Mouse (Mus musculus): ENCODE data around the gene Clec4a1. TPM values are rescaled to one million over a fixed set of nuclear protein-coding genes. Genes with fewer than 3 reads are reported as not detected.

Clec4a1 gene
- total RNA-seq (2021) = 1 to 10 TPM in 1 of 2 experiments, under 1 TPM in 1; 0.52 to 1.0 TPM

DNA sequence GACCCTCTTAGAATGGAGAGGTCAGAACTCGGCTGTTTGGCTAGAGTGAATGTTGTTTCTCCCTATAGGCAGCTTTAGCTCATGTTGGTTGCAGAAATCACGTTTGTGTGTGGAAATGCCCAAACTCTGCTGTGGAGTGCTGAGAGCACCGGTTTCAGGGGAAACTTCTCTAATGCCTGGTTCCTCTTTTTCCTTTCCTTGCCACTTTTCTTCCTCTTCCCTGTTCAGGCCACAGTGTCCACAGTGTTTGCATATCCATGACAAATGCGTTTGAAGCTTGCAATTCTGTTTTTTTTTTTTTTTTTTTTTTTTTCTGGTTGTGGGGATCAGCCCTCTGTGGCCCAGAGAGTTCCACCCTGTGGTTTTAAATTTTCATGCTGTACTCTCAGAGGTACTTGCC, at the start of gene Clec4a1:
Gene Clec4a1, plus strand, starts transcription at position 398 of the 400 bp plus-strand sequence.
- DNase-seq = no peak

GRCm38 (mm10) chr6:122872800-122873199, 48.8 kb upstream of the Clec4a1 start:
- intact Hi-C loops (cut with DNase I) = loop anchor here (10.0 kb wide), 1 partner anchor 208 kb away; no protein-coding TSS in a partner anchor
- DNase-seq = no peak

More for the DNA sequence above, at the start of gene Clec4a1:
- intact Hi-C loops (cut with DNase I) = no loop called here

DNA sequence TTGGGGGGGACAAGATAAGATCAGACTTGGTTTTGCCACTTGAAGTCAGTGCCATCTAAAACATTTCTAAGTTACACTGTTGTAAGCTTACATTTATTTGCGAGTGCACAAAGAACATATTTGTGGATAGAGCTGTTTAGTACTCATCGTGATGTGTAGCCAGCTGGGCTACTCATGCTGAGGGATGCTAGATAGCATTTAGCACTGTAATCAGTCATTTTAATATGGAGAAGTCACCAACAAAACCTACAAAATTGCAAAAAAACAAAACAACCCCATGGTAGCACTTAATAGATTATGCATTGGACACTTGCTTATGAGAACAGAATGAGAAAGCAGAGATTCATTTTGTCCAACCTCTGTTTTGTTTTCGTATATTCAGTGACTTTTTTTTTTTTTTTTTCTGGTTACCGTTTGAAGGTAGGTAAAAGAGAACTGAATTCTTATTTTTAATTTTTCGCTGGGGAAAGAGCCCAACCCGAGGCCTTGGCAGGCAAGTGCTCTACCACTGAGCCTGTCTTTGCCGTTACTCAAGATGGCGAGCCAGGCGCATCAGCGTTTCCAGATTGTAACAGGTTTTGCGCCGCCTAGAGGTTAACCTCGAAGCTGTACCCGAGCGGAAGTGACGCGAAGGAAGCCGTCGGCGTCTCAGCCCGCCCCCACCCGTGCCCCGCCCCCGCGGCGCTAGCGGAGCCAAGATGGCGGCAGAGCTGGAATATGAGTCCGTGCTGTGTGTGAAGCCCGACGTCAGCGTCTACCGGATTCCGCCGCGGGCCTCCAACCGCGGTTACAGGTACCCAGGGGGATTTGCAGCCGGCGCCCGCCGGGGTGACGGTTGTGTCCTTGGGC, 47.6 kb upstream of the Clec4a1 start, which contains the start of gene Necap1:
Gene Necap1, plus strand, starts transcription at position 604 of the 849 bp plus-strand sequence.
- intact Hi-C loops (cut with DNase I) = loop anchor here (10.0 kb wide), 1 partner anchor 209 kb away; no protein-coding TSS in a partner anchor
- DNase-seq = peak; percentile 98

DNA sequence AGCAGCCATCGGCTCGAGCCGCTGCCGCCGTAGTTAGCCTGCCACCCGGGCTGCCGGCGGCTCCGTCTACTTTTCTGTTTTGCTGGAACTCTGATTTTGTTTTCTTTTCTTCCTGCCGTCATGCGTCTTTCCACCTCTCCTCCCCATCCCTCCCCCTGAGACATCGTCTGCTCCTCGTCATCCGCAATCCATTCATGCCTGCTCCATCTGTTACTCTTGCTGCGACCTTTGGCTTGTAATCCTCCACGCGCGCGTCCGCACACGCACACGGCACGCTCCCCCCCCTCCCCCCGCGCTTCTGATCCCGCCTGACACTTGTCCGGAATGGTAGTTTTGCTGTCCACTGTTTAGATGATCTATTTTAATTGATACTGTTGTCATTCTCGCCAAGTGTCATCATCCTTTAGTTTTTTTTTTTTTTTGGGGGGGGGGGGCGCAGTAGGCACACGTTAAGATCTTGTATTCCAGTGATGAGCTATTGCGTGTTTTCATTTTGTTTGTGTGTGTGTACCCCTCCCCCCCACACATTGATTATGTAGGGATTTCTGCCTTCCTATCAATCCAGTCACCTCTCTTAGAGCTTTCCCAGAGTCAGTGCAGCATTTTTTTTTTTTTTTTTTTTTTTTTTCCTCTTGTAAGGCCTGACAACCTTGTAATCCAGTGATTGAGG, 46.8 kb upstream of the Clec4a1 start:
- peak; percentile 61 for DNase-seq
- intact Hi-C loops (cut with DNase I) = loop anchor here (10.0 kb wide), 1 partner anchor 210 kb away; no protein-coding TSS in a partner anchor

- DNase-seq = no peak
- intact Hi-C loops (cut with DNase I) = loop anchor here (10.0 kb wide), 1 partner anchor 214 kb away; no protein-coding TSS in a partner anchor
Observed at GRCm38 (mm10) chr6:122879141-122879735, 42.4 kb upstream of the Clec4a1 start.

- intact Hi-C loops (cut with DNase I) = loop anchor here (10.0 kb wide), 2 partner anchors 215 to 1495 kb away; no protein-coding TSS in a partner anchor
- DNase-seq = no peak
Observed at GRCm38 (mm10) chr6:122879781-122880505, 41.7 kb upstream of the Clec4a1 start.

- intact Hi-C loops (cut with DNase I) = loop anchor here (10.0 kb wide), 1 partner anchor 1494 kb away; no protein-coding TSS in a partner anchor
Observed at GRCm38 (mm10) chr6:122881287-122881686, 40.4 kb upstream of the Clec4a1 start.

DNA sequence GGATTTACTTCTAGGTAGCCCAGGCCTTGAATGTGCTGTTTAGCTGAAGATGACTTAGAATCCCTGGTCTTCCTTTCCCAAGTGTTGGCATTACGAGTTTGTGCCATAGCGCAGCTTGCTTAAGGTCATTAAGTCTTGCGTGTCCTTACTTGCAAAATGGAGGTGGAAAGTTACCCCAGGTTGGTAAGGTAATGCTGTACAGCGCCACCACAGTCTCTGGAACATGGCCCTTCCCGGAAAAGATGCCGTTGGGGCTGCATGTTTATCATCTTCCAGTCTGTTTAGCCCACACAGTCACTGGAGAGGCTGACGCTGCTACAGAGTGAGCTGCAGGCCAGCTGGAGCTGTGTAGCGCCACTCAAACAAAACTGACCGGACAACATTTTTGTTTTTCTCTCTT, 38.0 kb upstream of the Clec4a1 start:
- no peak for DNase-seq
- intact Hi-C loops (cut with DNase I) = loop anchor here (10.0 kb wide), 1 partner anchor 1491 kb away; no protein-coding TSS in a partner anchor

More at GRCm38 (mm10) chr6:122881287-122881686, 40.4 kb upstream of the Clec4a1 start:
- no peak for DNase-seq

- intact Hi-C loops (cut with DNase I) = loop anchor here (10.0 kb wide), 1 partner anchor 1485 kb away; no protein-coding TSS in a partner anchor
- no peak for DNase-seq
Observed at GRCm38 (mm10) chr6:122889599-122889998, 32.0 kb upstream of the Clec4a1 start.

GRCm38 (mm10) chr6:122892442-122893049, 29.1 kb upstream of the Clec4a1 start:
- intact Hi-C loops (cut with DNase I) = loop anchor here (10.0 kb wide), 1 partner anchor 1362 kb away; no protein-coding TSS in a partner anchor

DNA sequence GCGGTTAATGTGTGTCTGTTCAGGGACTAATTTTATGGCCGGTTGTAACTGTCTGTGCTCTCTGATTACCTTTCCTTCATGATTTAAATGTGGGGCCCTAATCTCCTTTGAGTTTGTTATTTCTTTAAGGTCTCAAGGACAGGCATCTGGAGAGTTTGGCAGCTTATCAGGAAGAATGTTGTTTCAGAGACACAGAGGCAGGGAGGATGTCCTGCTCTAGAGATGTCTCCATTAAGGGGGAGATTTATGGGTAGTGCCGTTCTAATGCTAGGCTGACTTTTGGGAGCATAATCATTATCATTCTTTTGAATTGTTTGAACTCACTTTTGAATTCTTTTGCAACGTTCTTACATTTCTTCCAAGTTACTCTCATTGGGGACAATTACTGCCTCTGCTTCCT, 1.7 kb upstream of the Clec4a1 start:
- no peak for DNase-seq
- intact Hi-C loops (cut with DNase I) = no loop called here

More at GRCm38 (mm10) chr6:122892442-122893049, 29.1 kb upstream of the Clec4a1 start:
- peak; percentile 67 for DNase-seq

GRCm38 (mm10) chr6:122934845-122935244, 13.2 kb downstream of the Clec4a1 start:
- no peak for DNase-seq
- intact Hi-C loops (cut with DNase I) = no loop called here

- intact Hi-C loops (cut with DNase I) = no loop called here
- no peak for DNase-seq
Observed at GRCm38 (mm10) chr6:122939618-122940017, 18.0 kb downstream of the Clec4a1 start.

DNA sequence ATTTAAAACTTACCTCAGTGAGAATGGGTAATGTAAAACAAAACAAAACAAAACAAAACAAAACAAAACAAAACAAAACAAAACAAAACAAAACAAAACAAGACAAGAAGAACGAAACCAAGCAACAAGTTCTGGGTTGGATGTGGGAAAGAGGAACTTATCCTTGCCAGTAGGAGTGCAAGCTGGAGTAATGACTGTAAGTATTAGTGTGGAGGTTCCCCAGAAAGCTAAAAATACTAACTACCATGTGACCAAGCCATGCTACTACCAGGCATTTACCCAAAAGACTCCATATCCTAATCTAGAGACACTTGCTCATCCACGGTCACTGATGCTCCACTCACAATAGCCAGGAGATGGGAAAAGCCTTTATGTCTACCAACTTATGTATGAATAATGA, 25.1 kb downstream of the Clec4a1 start:
- intact Hi-C loops (cut with DNase I) = no loop called here
- no peak for DNase-seq

DNA sequence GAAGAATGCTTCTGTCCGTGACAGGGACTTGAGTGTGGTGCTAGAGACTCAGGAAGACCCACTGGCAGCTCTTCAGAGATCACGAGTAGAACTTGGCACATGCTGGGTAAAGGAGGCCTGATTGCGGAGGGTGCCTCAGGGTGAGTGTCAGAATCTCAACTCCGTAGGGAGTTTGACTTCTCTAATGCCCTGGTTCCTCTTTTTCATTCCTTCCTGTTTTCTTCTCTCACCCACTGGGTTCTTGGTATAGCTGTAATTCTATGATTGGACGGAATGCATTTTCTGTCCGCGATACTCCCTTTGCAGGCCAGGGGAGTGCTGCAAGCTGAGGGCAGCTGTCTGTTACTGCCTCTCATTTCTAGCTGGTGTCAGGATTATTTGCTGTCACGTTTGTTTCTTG, 30.8 kb downstream of the Clec4a1 start, which contains the start of gene Clec4a3:
Gene Clec4a3, plus strand, starts transcription at position 115 of the 400 bp plus-strand sequence.
- intact Hi-C loops (cut with DNase I) = no loop called here
- DNase-seq = no peak

DNA sequence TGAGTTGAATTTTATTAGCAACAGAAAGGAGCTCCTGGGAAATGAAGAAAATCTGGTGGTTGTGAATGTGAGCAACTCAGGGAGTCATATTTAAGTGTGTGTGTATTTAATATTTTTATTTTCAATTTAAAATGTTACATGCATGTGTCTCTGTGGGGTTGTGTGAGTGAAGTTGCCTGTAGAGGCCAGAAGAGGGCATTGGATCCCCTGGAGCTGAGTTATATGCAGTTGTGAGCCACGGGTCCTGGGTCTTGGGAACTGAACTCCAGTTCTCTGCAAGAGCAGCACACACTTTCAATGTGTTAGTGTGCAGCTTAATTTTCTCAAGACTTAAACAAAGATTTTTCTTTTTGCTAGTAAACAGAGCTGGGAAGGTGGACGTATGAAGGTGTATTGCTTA, 42.9 kb downstream of the Clec4a1 start:
- DNase-seq = no peak

DNA sequence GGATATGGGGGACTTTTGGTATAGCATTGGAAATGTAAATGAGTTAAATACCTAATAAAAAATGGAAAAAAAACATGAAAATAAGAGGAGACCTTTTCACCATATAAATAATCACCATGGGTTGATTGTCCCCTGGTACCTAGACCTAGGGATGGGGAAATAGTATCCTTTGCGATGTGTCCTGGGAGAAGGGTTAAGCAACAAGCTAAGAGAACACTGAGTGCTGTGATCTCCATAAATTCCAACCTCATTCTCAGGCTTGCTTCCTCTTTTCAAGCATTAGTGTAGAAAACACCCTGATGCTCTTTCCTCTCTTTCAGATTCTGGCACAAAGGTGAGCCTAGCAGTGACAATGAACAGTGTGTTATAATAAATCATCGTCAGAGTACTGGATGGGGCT, 47.4 kb downstream of the Clec4a1 start:
- intact Hi-C loops (cut with DNase I) = no loop called here
- DNase-seq = no peak

More for the DNA sequence above, 42.9 kb downstream of the Clec4a1 start:
- intact Hi-C loops (cut with DNase I) = no loop called here

All from left cerebral cortex, postnatal 4 days (tissue).